Mouse (Mus musculus): Measurements from ENCODE around the gene B3galnt1.

DNA sequence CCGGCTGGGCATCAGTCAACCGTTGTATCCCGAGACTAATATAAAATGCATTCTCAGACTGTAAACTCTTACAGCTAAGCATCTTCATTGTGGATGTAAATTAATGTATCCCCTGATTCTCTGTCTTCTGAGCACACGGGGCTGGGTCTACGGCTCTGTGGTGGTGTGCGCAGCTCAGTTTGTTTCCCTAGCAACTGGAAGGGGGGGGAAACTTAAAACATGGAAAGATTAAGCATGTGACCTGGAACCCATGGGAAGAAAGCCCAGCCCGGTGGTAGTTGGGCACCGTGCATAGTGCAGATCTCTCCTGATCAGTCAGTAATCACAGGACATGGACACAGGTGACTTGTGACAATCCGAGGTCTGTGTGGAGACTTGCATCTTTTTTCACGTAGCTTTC is 63.3 kb downstream of the B3galnt1 start:
- TF ChIP-seq CTCF (IDR thresholded peaks at IDR 0.05) (no peak), EP300 (IDR thresholded peaks at IDR 0.05) (no peak)
